Mouse (Mus musculus): ENCODE data around the gene Gm20431.

Gm20431 gene

DNA sequence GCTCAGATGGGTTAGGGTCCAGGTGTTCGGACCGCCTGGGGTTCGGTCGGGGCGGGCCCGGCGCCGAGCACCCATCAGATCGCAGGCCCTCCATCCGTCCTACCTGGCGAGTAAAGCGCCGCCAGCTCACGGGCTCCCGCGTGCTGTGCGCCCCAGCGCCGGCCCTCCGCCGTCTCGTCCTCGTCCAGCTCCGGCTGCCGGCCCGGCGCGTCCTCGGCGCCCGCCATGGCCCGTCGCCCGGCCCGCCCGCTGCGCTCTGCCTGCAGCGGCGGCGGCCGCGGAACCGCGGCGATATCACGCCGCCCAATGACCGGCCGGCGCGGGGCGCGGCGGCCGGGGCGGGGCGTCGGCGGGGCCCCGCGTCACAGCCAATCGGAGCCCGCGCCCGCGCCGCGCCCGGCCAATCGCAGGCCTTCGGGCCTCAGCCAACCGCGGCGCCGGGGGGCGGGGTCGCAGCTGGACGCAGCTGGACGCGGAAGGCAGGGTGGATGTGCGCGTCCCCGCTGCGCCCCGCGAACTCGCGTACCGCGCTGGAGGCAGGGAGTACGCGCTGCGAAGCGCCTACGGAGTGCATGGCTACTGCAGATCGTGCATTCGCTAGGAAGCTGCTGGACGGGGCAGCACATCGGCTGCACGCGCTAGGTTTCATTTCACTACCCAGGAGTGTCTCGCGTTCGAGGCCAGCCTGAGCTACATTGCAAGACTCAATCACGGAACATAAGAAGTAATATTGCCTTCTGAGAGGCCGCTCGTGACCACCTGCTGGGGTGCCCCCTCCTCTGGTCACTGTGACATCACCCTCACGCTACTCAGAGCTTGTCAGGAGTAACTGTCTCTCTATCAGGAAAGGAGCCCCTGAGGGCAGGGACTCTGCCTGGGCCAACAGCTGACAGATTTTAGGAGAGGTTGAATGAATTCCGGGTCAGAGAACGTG is at the start of gene Gm20431:
TSS of gene Gm20431 (minus strand) at position 227 of the 934 bp plus-strand sequence.
- in situ Hi-C loops (cut with MboI; ENCODE audit: low pct_unique_long_range_greater_than_20kb in 1 of 2, low sequenced_read_pairs in 2 of 2, unreplicated experiment in 1 of 2), result loop anchor here in 1 of 2 experiments (5.0 kb wide), 1 partner anchor 129 kb away; no protein-coding TSS in a partner anchor

DNA sequence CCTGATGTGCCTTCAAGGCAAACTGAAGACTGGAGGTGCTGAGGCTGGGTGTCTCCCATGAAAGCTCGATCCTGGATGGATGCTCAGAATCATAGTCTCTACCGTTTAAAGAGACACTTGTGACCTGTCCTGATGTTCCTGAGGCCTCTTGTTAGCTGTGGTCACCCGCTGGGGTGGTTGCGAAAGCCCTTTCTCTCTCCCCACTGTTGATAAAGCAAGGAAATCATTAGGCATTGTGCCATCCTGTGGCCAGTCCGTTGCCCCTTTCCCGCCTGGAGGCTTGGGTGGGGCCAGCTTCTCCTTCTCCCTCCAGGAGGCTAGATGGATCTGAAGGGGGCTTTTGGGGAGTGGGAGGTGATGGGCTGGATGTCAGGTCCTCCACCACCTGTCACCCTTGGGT is 49.3 kb upstream of the Gm20431 start:
- in situ Hi-C loops (cut with MboI; ENCODE audit: low pct_unique_long_range_greater_than_20kb in 1 of 2, low sequenced_read_pairs in 2 of 2, unreplicated experiment in 1 of 2), result no loop called here

DNA sequence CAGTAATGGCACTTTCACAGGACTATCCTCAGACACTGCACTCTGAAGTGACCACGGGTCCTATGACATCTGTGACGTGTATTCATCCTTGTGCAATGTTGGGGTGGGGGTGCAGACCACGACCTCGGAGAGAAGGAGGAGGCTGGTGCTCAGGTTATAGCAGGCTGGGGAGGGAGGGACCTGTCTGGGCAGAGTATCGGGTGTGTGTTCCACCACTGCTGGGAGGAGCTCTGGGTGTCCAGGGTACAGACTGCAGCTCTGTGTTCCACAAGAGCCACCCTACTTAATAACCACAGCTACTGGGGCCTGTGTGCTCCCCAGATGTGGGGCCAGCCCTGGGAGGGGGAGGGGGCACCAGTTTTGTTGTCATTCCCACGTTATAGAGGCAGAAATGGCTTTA is 48.7 kb upstream of the Gm20431 start:
- in situ Hi-C loops (cut with MboI; ENCODE audit: low pct_unique_long_range_greater_than_20kb in 1 of 2, low sequenced_read_pairs in 2 of 2, unreplicated experiment in 1 of 2), result no loop called here

DNA sequence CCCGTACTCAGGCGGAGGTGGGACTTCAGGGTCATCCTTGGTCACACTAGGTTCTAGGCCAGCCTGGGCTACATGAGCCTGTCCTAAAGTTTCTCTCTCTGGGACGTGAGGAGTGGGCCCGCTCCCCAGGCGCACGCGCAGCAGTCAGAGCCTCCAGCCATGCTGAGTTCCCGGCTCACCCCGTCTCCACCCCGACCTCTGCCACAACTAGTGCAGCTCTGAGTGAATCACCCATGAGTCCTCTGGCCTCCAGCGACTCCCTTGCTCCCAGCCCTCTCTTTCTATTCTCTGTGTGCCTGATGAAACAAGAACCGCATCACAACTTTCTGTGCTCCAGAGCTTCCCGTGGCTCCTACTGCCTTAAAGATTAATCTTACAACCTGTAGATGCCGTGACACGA is 47.1 kb upstream of the Gm20431 start:
- in situ Hi-C loops (cut with MboI; ENCODE audit: low pct_unique_long_range_greater_than_20kb in 1 of 2, low sequenced_read_pairs in 2 of 2, unreplicated experiment in 1 of 2), result no loop called here

DNA sequence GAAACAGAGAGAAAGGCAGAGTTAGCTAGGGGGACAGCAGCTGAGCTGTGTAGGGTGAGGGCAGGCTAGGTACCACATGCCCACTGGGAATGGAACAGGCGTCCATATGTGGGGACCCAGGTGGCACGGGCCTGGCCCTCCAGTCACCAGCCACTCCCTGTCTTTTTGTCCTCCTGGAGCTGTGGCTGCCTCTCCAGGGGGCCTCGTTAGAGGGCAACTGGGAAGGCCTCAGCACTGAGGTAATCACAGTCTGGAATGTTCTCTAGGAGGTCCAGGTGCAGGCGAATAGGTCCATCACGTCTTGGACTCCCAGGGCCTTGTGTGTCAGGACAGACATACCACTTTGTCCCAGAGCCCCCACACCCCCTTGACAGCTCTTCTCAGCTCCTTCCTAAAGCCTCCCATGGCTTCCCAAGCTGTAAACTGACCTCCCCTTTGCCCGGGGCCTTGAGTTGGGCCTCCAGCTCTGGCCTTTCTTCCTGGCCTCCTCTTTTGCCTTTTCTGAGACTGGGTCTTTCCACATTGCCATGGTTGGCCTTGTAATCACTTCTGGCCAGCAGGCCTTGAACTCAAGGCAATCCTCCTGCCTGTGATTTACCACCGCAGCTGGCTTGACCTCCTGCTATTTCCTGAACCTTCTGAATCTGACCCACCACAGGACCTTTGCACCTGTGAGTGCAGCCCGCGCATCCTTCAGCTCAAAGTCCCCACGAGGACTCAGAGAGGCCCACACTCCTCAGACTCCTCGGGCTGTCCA is 45.1 kb upstream of the Gm20431 start:
- in situ Hi-C loops (cut with MboI; ENCODE audit: low pct_unique_long_range_greater_than_20kb in 1 of 2, low sequenced_read_pairs in 2 of 2, unreplicated experiment in 1 of 2), result no loop called here

DNA sequence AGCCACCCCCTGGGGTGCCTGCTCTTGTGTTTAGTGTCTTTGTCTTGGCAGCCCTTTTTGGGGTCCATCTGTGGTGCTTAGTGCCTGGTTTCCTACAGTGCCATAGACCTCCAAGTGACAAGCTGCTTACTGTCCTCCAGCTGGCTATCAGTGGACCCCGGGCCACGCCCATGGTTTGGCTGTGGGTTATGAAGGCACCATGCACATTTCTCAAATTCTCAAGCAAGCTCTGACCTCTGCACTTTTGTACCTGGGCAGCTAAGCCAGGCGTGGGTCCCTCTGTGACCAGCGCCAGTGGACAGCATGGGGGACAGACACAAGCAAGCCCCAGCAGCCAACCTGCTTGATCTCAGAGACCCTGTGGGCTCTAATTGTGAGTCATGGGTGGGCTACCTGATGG is 43.1 kb upstream of the Gm20431 start:
- in situ Hi-C loops (cut with MboI; ENCODE audit: low pct_unique_long_range_greater_than_20kb in 1 of 2, low sequenced_read_pairs in 2 of 2, unreplicated experiment in 1 of 2), result no loop called here

DNA sequence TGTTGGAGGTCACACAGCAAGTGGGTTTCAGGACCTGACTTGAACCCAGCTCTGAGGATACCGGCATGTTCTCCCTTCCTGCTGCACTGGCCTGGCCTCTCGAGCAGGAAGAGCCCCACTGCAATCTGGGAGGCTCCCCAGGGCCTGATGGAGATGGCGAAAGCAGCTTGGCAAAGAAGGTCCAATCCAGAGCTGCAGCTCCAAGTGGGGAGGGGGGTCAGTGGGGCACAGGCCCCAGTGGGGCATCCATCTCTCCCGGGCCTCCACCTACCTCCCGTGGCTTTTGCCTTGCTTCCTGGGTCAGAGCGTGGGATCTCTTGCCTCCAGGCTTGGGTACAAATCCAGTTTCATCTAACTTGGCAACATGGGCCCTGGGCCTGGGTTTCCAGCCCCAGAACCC is 40.8 kb upstream of the Gm20431 start:
- in situ Hi-C loops (cut with MboI; ENCODE audit: low pct_unique_long_range_greater_than_20kb in 1 of 2, low sequenced_read_pairs in 2 of 2, unreplicated experiment in 1 of 2), result no loop called here

DNA sequence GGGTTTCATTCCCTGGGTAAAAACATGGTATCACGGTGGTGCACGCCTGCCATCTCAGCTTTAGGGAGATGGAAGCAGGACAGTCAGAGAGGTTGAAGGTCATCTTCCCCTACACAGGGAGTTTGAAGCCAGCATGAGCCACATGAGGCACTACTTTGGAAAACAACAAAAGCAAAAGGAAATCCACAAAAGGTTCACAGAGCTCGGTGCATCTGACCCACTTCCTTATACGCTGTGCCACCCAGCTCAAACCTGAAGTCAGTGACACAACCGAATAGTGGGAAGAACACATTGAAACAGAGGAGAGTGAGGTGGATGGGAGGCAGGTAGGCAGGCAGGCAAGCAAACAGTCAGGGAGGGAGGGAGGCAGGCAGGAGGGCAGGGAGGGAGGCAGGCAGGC is 40.2 kb upstream of the Gm20431 start:
- in situ Hi-C loops (cut with MboI; ENCODE audit: low pct_unique_long_range_greater_than_20kb in 1 of 2, low sequenced_read_pairs in 2 of 2, unreplicated experiment in 1 of 2), result no loop called here

DNA sequence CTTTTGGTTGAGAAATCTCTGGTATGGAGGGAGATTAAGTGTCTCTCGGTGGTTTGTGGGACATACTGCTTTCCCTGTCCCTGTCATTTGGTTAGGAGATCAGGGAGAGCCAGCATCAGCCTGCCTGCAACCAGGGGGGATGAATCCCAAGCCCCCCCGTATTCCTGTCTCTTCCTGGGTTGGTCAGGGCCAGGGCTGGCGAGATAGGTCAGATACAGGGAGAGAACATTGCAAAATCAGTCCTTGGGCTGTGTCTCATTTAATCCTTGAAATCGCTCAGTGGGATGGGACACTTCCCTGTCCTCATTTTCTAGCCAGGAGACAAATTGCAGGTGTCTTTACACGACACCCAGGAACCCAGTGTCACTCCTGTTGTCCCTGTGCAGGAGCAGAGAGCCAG is 38.7 kb upstream of the Gm20431 start:
- in situ Hi-C loops (cut with MboI; ENCODE audit: low pct_unique_long_range_greater_than_20kb in 1 of 2, low sequenced_read_pairs in 2 of 2, unreplicated experiment in 1 of 2), result no loop called here

DNA sequence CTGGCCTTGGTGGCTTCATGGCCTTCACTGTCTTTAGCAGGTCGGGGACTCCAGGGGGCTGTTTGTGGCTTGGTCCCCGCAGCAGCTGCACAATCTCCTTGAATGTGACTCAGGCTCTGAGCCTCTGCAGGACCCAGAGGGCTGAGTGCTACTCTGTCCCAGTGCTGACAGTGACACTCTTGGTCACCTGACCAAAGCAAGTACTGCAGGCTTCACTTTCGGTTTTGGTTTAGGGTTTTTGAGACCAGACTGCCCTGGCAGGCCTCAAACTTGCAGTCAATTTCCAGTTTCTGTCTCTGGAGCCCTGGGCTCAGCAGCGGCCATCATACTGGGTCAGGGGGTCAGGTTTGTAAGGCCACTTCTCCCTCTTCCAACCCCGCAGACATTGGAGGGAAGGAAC is 36.6 kb upstream of the Gm20431 start:
- in situ Hi-C loops (cut with MboI; ENCODE audit: low pct_unique_long_range_greater_than_20kb in 1 of 2, low sequenced_read_pairs in 2 of 2, unreplicated experiment in 1 of 2), result no loop called here

DNA sequence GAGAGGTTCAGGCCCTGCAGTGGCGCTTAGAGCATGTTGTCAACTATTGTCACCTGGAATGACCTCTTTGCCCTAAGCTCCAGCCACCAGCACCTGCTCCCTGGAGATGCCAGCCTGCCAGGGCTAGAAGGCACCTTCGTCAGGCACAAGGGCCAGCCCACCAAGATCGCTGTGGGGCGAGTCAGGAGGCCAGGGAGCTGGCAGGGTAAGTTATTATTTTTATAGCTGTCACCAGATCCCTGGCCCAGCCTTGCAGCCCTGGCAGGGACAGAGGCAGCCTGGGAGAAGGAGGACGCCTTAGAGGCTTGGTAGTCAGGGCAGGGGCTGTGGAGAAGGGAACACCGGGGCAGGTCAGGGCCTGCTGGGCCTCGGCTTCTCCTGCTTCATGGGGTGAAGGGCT is 34.8 kb upstream of the Gm20431 start:
- in situ Hi-C loops (cut with MboI; ENCODE audit: low pct_unique_long_range_greater_than_20kb in 1 of 2, low sequenced_read_pairs in 2 of 2, unreplicated experiment in 1 of 2), result no loop called here

DNA sequence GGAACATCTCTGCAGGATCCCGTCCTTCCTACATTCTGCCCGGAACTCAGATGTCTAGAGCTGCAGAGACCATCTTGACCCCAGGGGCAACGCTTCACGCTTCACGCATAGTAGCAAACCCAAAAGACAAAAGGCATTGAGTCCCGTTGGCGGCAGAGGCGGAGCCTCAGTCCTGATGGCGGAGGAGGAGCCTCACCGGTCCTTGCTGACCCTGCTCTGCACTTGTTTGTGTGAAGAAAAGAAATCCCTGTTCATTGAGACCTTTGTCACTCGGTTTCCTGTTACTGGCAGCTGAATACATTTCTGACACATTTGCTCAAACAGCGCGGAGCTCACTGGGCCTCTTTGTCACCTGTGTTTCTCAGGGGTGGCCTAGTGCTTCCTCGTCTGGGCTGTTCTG is 34.2 kb upstream of the Gm20431 start:
- in situ Hi-C loops (cut with MboI; ENCODE audit: low pct_unique_long_range_greater_than_20kb in 1 of 2, low sequenced_read_pairs in 2 of 2, unreplicated experiment in 1 of 2), result no loop called here

DNA sequence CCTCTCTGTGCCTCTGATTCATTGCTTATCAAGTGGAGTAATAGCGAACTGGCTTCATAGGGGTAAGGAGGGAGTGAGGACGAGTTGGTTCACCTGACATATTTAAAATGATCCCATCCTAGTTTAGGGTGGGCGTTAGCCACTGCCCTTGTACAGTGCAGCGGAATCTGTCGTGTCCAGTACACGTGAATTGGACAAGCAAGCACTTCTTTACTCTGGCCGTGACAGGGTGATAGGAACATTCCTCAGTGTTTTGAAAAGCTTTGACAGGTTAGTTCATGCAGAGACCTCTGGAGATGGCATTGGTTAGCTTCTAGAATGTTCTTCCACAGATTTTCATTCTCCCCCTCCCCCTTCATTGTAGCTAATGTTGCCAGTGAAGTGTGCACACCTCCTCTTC is 33.7 kb upstream of the Gm20431 start:
- in situ Hi-C loops (cut with MboI; ENCODE audit: low pct_unique_long_range_greater_than_20kb in 1 of 2, low sequenced_read_pairs in 2 of 2, unreplicated experiment in 1 of 2), result no loop called here

DNA sequence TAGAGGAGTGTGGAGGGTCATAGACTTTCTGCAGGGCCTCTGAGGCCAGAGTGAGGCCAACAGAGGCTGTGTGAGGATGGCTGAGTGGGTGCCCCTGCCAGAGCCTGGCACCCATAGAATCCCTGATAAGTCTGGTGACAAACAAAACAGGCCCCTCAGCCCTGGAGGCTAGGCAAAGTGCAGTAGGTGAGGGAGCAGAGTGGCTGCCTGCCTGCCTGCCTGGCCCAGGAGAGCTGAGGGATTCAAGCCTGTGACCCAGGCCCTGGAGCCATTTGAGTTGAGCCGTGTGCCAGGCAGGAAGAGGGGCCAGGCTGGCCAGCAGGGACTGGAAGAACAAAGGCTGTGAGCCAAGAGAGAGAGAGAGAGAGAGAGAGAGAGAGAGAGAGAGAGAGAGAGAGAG is 32.9 kb upstream of the Gm20431 start:
- in situ Hi-C loops (cut with MboI; ENCODE audit: low pct_unique_long_range_greater_than_20kb in 1 of 2, low sequenced_read_pairs in 2 of 2, unreplicated experiment in 1 of 2), result no loop called here

DNA sequence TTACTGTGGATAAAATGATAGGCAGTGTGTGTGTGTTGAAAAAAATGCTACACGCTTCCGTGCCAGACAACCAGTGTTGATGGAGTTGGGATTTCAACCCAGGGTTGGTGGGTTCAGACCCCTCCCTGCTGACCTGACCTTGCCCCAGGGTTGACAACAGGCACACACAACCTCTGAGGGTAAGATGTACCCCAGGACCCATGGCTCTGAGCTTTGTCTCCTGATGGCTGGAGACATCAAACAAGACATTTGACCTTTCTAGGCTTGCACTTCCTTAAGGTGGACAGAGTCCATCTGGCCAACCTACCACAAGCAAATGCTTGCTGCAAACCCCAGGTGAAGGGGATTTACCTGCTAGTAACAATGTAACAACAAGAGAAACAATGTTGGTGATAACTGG is 32.2 kb upstream of the Gm20431 start:
- in situ Hi-C loops (cut with MboI; ENCODE audit: low pct_unique_long_range_greater_than_20kb in 1 of 2, low sequenced_read_pairs in 2 of 2, unreplicated experiment in 1 of 2), result no loop called here

DNA sequence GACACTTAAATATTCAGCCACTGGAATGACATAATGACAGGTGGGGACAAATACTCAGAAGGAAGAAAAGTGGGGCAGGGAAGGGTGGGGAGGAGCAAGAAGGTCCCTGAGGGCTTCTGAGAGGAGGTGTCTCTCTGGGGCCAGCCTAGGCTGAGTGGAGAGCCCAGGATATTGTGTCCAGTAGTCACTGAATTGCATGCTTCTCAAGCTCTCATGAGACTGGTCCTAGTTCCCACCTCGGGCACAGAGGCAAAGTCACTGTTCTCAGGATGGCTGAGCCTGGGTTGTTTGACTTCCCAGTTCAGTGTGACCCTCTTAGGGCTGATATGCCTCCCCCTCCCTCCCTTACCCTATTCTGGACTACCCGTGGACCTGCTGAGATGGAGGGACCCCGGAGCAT is 31.5 kb upstream of the Gm20431 start:
- in situ Hi-C loops (cut with MboI; ENCODE audit: low pct_unique_long_range_greater_than_20kb in 1 of 2, low sequenced_read_pairs in 2 of 2, unreplicated experiment in 1 of 2), result no loop called here

DNA sequence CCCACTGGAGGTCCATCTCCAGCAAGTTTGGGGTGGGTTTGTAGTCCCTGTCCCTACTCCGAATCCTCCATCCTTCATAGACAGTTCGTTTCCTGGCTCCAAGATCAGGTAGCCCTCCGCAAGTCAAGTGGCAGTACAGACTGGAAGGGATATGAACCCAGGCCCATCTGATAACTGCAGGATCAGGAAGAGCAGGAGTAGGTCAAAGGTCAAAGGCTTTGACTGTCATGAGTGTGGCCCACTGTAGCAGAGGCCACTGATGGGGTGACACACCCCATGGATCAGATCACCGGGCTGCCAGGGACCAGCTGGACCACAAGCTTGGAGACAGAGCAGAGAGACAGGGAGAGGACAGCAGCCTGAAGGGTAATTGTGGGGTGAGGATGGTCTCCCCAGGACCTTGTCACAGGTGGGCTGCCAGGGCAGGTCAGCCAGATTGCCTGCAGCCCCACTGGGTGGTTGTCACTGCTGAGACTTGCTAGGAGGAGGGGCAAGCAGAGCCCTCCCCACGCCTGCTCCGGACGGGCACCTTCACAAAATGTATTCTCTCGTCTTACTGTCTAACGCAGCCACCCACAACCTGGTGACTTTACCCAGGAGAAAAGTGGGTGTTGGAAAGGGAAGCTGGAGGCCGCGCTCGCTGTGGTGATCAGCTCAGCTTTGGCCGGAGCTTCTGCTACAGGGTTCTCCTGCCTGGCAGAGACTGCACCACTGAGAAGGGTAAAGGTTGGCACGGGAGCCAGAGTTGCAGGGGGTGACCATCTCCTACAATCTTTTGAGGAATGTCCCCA is 30.8 kb upstream of the Gm20431 start:
- in situ Hi-C loops (cut with MboI; ENCODE audit: low pct_unique_long_range_greater_than_20kb in 1 of 2, low sequenced_read_pairs in 2 of 2, unreplicated experiment in 1 of 2), result no loop called here

DNA sequence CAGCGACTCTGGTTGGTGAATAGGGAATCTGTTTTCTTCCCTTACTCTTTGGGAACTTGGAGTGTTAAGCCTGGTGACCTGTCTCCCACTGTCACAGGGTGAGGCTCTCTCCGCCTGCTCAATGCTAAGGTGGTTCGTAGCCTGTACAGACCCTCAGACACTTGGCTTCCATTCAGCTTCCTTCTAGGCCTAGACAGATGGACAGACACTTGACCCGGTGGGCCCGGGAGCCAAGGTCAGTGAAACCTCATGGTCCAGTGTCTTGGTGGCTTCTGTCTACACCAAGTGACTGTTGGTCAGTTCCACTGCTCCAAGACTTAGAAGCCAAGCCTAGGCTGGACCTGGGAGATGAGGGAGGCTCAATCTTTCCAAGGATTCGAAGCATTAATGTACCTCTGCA is 30.1 kb upstream of the Gm20431 start:
- in situ Hi-C loops (cut with MboI; ENCODE audit: low pct_unique_long_range_greater_than_20kb in 1 of 2, low sequenced_read_pairs in 2 of 2, unreplicated experiment in 1 of 2), result no loop called here

DNA sequence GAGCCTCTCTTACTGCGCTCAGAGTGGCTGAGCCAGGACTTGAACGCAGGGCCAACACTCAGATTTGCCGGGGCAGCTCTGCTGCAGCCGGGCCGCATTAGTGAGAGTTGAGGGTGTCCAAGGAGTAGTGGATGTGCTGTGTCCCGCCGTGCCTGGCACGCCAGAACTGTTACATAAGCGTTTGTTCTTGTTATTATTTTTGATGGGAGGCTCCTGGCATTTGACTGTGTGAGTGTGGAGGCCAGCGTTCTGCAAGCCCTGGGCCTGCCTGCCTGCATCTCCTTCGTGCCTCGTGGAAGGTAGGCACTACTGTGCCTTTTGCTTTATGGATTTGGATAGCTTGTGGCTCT is 29.6 kb upstream of the Gm20431 start:
- in situ Hi-C loops (cut with MboI; ENCODE audit: low pct_unique_long_range_greater_than_20kb in 1 of 2, low sequenced_read_pairs in 2 of 2, unreplicated experiment in 1 of 2), result no loop called here

Data from mouse embryonic stem cell (cell line).